Mouse (Mus musculus) brain, adult 2 months (tissue): ENCODE measurements around the gene Fgfbp3.
"Not testable (repeated sequence)": the region's sequence is repeated elsewhere in the genome, so short reads cannot be mapped to it uniquely, and the experiment has no call there.

ENCODE experiments used
- DNase-seq: peaks from one replicate; pipeline ENCODE4 v3.0.0; 2011; ENCODE audit warnings: low read depth, low spot score

Gene Fgfbp3

GRCm38 (mm10) chr19:36919466-36919865 is at the start of gene Fgfbp3:
Gene Fgfbp3, minus strand, starts transcription at chr19:36919615.
- DNase-seq, result peak; percentile 29

- not testable (repeated sequence) for DNase-seq
These were observed 43.3 kb upstream of the Fgfbp3 start for GRCm38 (mm10) chr19:36962544-36963260.

- no peak for DNase-seq
These were observed 41.9 kb upstream of the Fgfbp3 start for GRCm38 (mm10) chr19:36961320-36961719.

DNA sequence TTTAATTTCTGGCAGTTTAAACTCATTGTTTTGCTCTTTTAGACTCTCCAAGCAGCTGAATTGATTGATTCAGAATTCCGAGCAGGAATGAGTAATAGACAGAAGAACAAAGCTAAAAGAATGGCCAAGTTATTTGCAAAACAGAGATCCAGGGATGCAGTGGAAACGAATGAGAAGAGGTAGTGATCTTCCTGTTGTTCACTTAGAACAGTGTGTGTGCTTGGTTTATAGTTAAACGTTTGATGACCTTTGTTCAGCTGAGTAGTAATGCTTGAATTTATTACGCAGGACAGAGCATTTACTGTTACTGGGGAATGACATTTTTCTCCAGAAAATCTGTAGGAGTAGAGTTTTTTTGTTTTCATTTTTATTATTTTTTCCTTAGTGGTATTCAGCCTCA is 38.9 kb upstream of the Fgfbp3 start:
- DNase-seq, result no peak

DNA sequence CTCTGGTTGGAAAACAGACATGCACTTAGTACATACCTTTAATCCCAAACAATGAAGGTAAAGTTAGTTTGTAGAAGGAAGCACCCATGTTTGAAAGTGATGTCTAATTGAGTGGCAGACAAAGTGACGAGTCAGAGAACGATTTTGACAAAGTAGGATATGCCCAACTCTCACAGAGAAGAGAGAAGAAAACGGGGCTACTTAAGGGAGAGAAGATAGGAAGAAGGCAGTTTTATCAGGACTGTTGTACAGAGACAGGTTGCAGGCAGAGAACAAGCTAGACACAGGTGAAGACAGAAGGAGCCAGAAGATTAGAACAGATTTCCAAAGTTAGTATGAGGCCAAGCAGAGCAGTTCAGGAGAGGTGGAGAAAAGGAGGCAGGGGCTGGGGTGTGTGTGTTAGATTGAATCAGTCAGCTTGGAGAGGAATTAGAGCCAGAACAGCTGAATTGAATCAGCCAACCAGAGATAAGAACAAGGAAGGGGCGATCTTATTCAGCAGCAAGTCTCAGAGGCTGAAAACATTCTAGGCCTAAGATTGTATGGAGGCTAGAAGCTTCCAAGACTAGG is 34.3 kb upstream of the Fgfbp3 start:
- DNase-seq, result no peak

DNA sequence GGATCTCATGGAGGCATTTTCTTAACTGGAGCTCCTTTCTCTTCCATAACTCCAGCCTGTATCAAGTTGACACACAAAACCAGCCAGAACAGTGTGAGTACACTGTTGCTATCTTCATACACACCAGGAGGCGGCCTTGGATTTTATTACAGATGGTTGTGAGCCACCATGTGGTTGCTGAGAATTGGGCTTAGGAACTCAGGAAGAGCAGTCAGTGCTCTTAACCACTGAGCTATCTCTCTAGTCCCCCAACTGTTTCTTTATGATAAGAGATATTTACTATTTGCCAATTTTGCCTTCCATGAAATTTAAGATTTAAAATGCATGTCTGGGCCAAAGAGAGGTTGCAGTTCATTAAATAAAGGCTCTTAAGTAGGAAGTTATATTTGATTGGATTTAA is 20.6 kb upstream of the Fgfbp3 start:
- peak; percentile 35 for DNase-seq

- DNase-seq, result no peak
These were observed 18.6 kb upstream of the Fgfbp3 start for GRCm38 (mm10) chr19:36938008-36938407.

DNA sequence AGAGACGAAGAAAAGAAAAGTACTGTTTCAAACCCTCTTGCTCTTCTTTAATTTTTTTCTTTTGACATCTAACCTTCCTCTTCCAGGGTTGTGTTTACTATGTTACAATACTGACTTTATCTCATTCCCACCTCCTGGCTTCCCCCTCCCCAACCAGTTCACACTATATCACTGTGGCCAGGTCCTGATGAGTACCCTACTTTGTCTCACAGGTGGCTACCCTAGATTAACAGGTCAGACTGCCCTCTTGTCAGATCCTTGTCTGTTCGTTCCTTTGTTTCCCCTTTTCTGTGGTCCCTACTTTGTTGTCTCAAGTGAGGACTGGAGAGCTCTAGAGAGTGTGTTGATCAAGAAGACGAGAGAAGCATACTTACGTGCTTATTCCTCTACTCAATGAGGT is 16.9 kb upstream of the Fgfbp3 start:
- no peak for DNase-seq

- peak; percentile 28 for DNase-seq
These were observed 13.2 kb upstream of the Fgfbp3 start for GRCm38 (mm10) chr19:36932613-36933012.

- DNase-seq, result no peak
These were observed 12.7 kb upstream of the Fgfbp3 start for GRCm38 (mm10) chr19:36932097-36932496.

DNA sequence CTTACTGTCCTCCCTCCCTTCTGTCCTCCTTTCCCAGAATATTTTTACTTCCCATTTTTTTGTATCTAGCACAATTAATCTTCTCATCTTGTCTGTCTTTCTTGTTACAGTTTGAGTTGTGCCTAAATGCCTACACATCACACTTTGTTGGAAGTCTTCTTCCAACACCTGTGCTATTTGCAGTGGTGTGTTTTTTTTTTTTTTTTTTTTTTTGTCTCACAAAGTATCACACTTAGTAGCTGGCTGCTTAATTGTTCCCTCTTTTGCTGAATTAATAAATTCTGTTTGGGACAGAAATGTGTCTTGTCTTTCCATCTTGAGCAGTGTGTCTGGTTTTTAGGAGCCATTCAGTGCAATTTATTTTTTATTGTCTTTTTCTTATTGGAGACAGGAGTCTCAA is 10.4 kb upstream of the Fgfbp3 start:
- DNase-seq, result no peak

- no peak for DNase-seq
These were observed 8.5 kb upstream of the Fgfbp3 start for GRCm38 (mm10) chr19:36927800-36928361.

- peak; percentile 43 for DNase-seq
These were observed 7.3 kb upstream of the Fgfbp3 start for GRCm38 (mm10) chr19:36926553-36927236.

GRCm38 (mm10) chr19:36925671-36926552 is 6.5 kb upstream of the Fgfbp3 start, which contains the start of gene Btaf1:
Gene Btaf1, plus strand, starts transcription at chr19:36926079.
- DNase-seq, result peak; percentile 98

GRCm38 (mm10) chr19:36922936-36923335 is 3.5 kb upstream of the Fgfbp3 start:
- DNase-seq, result no peak

DNA sequence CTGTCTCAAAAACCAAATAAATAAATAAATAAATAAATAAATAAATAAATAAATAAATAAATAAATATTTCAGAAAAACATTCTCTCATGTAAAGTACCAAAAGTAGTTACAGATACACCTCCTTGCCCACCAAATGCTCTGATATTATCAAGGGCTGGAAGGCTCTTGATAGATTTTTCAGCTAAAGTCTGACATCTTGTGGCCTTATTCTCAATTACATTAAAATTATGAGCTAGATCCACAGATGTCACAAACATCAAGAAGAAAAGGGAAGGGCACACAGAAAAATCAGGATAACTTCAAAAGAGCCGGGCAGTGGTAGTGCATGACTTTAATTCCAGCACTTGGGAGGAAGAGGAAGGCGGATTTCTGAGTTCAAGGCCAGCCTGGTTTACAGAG is 2.6 kb upstream of the Fgfbp3 start:
- peak; percentile 79 for DNase-seq

- peak; percentile 97 for DNase-seq
These were observed 744 bp downstream of the Fgfbp3 start for GRCm38 (mm10) chr19:36918441-36919301.

DNA sequence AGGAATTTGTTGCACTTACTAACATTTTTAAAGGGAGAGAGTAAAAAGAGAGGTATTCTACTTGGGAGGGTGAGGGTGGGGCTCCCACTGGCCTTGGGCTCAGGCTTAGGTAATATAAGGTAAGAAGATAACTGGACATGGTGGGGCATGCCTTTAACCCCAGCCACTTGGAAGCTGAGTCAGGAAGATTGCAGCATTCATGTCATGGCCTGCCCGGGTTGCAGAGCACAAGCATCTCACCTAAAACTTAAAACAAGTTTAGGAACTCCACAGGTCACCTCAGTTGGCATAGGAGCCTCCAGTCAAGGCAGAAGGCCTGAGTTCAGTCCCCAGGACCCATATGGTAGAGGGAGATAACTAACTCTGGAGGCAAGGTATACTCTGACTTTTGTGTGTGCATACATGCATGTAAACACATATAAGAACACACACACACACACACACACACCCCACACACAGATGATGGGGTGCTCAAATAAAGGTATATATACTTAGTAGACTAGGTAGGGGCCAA is 2.5 kb downstream of the Fgfbp3 start:
- no peak for DNase-seq

GRCm38 (mm10) chr19:36916206-36916605 is 3.2 kb downstream of the Fgfbp3 start:
- DNase-seq, result no peak

- DNase-seq, result no peak
These were observed 6.4 kb downstream of the Fgfbp3 start for GRCm38 (mm10) chr19:36913064-36913463.
